Mouse (Mus musculus) hindbrain, embryonic 14.5 days (tissue): ENCODE results near the gene Pih1d1. TPM values are rescaled to one million over a fixed set of nuclear protein-coding genes. Genes with fewer than 3 reads are reported as not detected.
A peak's percentile ranks its signal among the peaks of the same experiment; 100 is the strongest.

Source experiments
- ATAC-seq: fragments of 200-750 bp; cut with Nextera tagmentation; 2 replicates; pipeline ENCODE4 v1.8.0; 2017; ENCODE audit warnings: moderate number of reproducible peaks, mild to moderate bottlenecking, moderate TSS enrichment, moderate library complexity; ENCODE audit not compliant: low FRiP score
- DNase-seq: peaks from one replicate; pipeline ENCODE4 v3.0.0-alpha.2; 2015; ENCODE audit warnings: low spot score
- H3K27ac ChIP-seq: fragments of 300-500 bp; sonication (generic); 2 replicates; pipeline ENCODE4 v1.5.1; 2014; ENCODE audit warnings: mild to moderate bottlenecking, moderate library complexity
- H3K27me3 ChIP-seq: fragments of 300-500 bp; sonication (generic); 2 replicates; pipeline ENCODE4 v1.6.1; 2014; ENCODE audit warnings: mild to moderate bottlenecking, low read length, mixed read lengths; ENCODE audit not compliant: control insufficient read depth, insufficient read depth
- H3K36me3 ChIP-seq: fragments of 300-500 bp; sonication (generic); replicated peaks from 2 replicates; pipeline ENCODE4 v1.6.1; 2014; ENCODE audit not compliant: control insufficient read depth, insufficient read depth
- H3K4me1 ChIP-seq: fragments of 300-500 bp; sonication (generic); replicated peaks from 2 replicates; pipeline ENCODE4 v1.6.1; 2014; ENCODE audit warnings: antibody characterized with exemption, low read length, mixed read lengths; ENCODE audit not compliant: control insufficient read depth, insufficient read depth
- H3K4me2 ChIP-seq: fragments of 300-500 bp; sonication (generic); replicated peaks from 2 replicates; pipeline ENCODE4 v1.6.1; 2014; ENCODE audit warnings: mild to moderate bottlenecking, moderate library complexity
- H3K4me3 ChIP-seq: fragments of 300-500 bp; sonication (generic); replicated peaks from 2 replicates; pipeline ENCODE4 v1.5.1; 2014; ENCODE audit warnings: mild to moderate bottlenecking, low read length
- H3K9ac ChIP-seq: fragments of 300-500 bp; sonication (generic); 2 replicates; pipeline ENCODE4 v1.6.1; 2014
- H3K9me3 ChIP-seq: fragments of 300-500 bp; sonication (generic); 2 replicates; pipeline ENCODE4 v1.6.1; 2016; ENCODE audit warnings: low read length; ENCODE audit not compliant: control insufficient read depth
- WGBS: fragments of 180-500 bp; shearing (Covaris S2); extraction: QIAGEN DNeasy Blood & Tissue Kit; methylation state at CpG from one replicate; pipeline ENCODE4 v1.1.7; 2014; 5-methylcytosine and 5-hydroxymethylcytosine counted together
- microRNA counts: library from miRNA; unstranded; fragments of <30 nt; microRNA quantifications from one replicate; lab custom pipeline; 2016
- microRNA-seq: library from miRNA; unstranded; fragments of <30 nt; microRNA quantifications from one replicate; pipeline ENCODE4, GENCODE M21; 2016
- polyA plus RNA-seq: library from polyadenylated mRNA; unstranded; fragments of >200 nt; fragmentation: Nextera tagmentation; extraction: Ambion mirVana; gene quantifications from 2 replicates; pipeline ENCODE4 v1.2.1, GENCODE M21; 2014

Pih1d1 gene
- polyA plus RNA-seq, 1 experiment from 2014 or later: 93.5 TPM

GRCm38 (mm10) chr7:45198435-45198834 is 44.3 kb downstream of the Pih1d1 start:
- Histone ChIP-seq H3K27me3 (no peaks in the 10 kb centered on the region), H3K4me1 (no peaks in the 10 kb centered on the region), H3K36me3 (no peaks in the 10 kb centered on the region), H3K9ac (peak overlapping the region; percentile 6; the same call in 1 of the 2 replicates), H3K4me3 (no peak overlapping the region), H3K27ac (no peak overlapping the region), H3K9me3 (no peaks in the 10 kb centered on the region), H3K4me2 (no peak overlapping the region)
- 15% methylated on average over 5 of the region's 5 CpGs for WGBS
- DNase-seq (peak; percentile 78), ATAC-seq (peak; percentile 63; the same call in 1 of the 2 replicates)

- DNase-seq (no peak), ATAC-seq (no peak)
- Histone ChIP-seq H3K27me3 (no peaks in the 10 kb centered on the region), H3K36me3 (no peaks in the 10 kb centered on the region), H3K27ac (no peak overlapping the region), H3K4me3 (no peak overlapping the region), H3K9ac (no peak overlapping the region), H3K9me3 (no peaks in the 10 kb centered on the region), H3K4me2 (no peak overlapping the region), H3K4me1 (no peaks in the 10 kb centered on the region)
- 85% methylated on average over 11 of the region's 11 CpGs for WGBS
Measured at GRCm38 (mm10) chr7:45198961-45199360, 44.9 kb downstream of the Pih1d1 start.

- DNase-seq: no peak
- Histone ChIP-seq H3K4me3 (no peak overlapping the region), H3K27me3 (no peaks in the 10 kb centered on the region), H3K4me1 (no peaks in the 10 kb centered on the region), H3K27ac (no peak overlapping the region), H3K9ac (no peak overlapping the region), H3K36me3 (no peaks in the 10 kb centered on the region), H3K4me2 (no peak overlapping the region), H3K9me3 (no peaks in the 10 kb centered on the region)
- no peak for ATAC-seq
- WGBS: 71% methylated on average over 10 of the region's 10 CpGs
Measured at GRCm38 (mm10) chr7:45202654-45203053, 48.6 kb downstream of the Pih1d1 start.

- peak; percentile 97 for DNase-seq
- Histone ChIP-seq H3K4me1 (no peaks in the 10 kb centered on the region), H3K27ac (peak within 1 kb of the TSS; percentile 82), H3K9me3 (no peaks in the 10 kb centered on the region), H3K4me3 (peak within 1 kb of the TSS; percentile 42), H3K4me2 (peak within 1 kb of the TSS; percentile 52), H3K27me3 (no peaks in the 10 kb centered on the region), H3K9ac (peak within 1 kb of the TSS; percentile 62), H3K36me3 (no peaks in the 10 kb centered on the region)
- 10% methylated on average over 44 of the region's 44 CpGs for WGBS
- ATAC-seq: peak; percentile 97
Measured at GRCm38 (mm10) chr7:45204380-45205143, 50.5 kb downstream of the Pih1d1 start, which contains the start of gene Ccdc155. TSS of gene Ccdc155 (minus strand) at chr7:45204892.

GRCm38 (mm10) chr7:45208260-45208659 is 54.2 kb downstream of the Pih1d1 start:
- H3K36me3 ChIP-seq: no peaks in the 10 kb centered on the region
- no peak overlapping the region for H3K9ac ChIP-seq
- H3K4me2 ChIP-seq: no peak overlapping the region
- DNase-seq: no peak
- no peaks in the 10 kb centered on the region for H3K4me1 ChIP-seq
- H3K27me3 ChIP-seq: peaks cover 25% of the 10 kb centered on the region
- no peak overlapping the region for H3K27ac ChIP-seq
- 86% methylated on average over 6 of the region's 6 CpGs for WGBS
- H3K4me3 ChIP-seq: no peak overlapping the region
- ATAC-seq: no peak
- H3K9me3 ChIP-seq: no peaks in the 10 kb centered on the region

MicroRNAs within 50 kb of the gene (microRNA counts, 519-probe panel; counts per million panel counts)
- microRNA mmu-miR-150 (lab: Ali Mortazavi, UCI): 4,447 counts per million, percentile 40 among the panel's probes with 10 or more counts

Small RNA genes lying within 50 kb of the gene (microRNA-seq; reads per million reads assigned to microRNA genes)
- 156 reads per million, percentile 55 among the genes with 10 or more reads in this experiment for gene Mir150
- gene Mir5121: 16.5 reads per million, percentile 34 among the genes with 10 or more reads in this experiment
- not detected for gene Mir7055

Other genes starting within 250 kb of the Pih1d1 start
- gene Ap2a1, start 224.8 kb upstream of the Pih1d1 start, polyA plus RNA-seq: 123 and 135 TPM in 2 replicates
- gene Tsks, start 211.1 kb upstream of the Pih1d1 start, polyA plus RNA-seq: 0.14 and 0.33 TPM in 2 replicates
- 53.3 and 53.8 TPM in 2 replicates for gene Cpt1c, start 179.5 kb upstream of the Pih1d1 start, polyA plus RNA-seq
- gene Prmt1, start 167.7 kb upstream of the Pih1d1 start, polyA plus RNA-seq: 194 and 210 TPM in 2 replicates
- gene Irf3, start 156.7 kb upstream of the Pih1d1 start, polyA plus RNA-seq: 52.1 and 56.9 TPM in 2 replicates
- 9.2 and 12.6 TPM in 2 replicates for gene Bcl2l12, start 155.6 kb upstream of the Pih1d1 start, polyA plus RNA-seq
- 59.7 and 61.9 TPM in 2 replicates for gene Scaf1, start 137.9 kb upstream of the Pih1d1 start, polyA plus RNA-seq
- gene Rras, start 136.3 kb upstream of the Pih1d1 start, polyA plus RNA-seq: 14.2 and 15.2 TPM in 2 replicates
- 16.5 and 16.8 TPM in 2 replicates for gene Prr12, start 101.4 kb upstream of the Pih1d1 start, polyA plus RNA-seq
- 57.9 and 62.1 TPM in 2 replicates for gene Nosip, start 91.9 kb upstream of the Pih1d1 start, polyA plus RNA-seq
- 12.8 and 13.9 TPM in 2 replicates for gene Prrg2, start 91.6 kb upstream of the Pih1d1 start, polyA plus RNA-seq
- 77.7 and 93.3 TPM in 2 replicates for gene Rcn3, start 62.1 kb upstream of the Pih1d1 start, polyA plus RNA-seq
- 37.7 and 40.5 TPM in 2 replicates for gene Fcgrt, start 50.5 kb upstream of the Pih1d1 start, polyA plus RNA-seq
- gene Rps11, start 29.9 kb upstream of the Pih1d1 start, polyA plus RNA-seq: 767 and 952 TPM in 2 replicates
- 725 and 835 TPM in 2 replicates for gene Rpl13a, start 25.5 kb upstream of the Pih1d1 start, polyA plus RNA-seq
- gene Gm45713, start 18.1 kb upstream of the Pih1d1 start, polyA plus RNA-seq: 0.22 TPM in 1 of 2 replicates, not detected in the other
- gene Flt3l, start 17.9 kb upstream of the Pih1d1 start, polyA plus RNA-seq: 1.7 and 1.8 TPM in 2 replicates
- 16.0 and 21.3 TPM in 2 replicates for gene Aldh16a1, start 281 bp downstream of the Pih1d1 start, polyA plus RNA-seq
- gene Slc17a7, start 9.6 kb downstream of the Pih1d1 start, polyA plus RNA-seq: 0.47 and 0.48 TPM in 2 replicates
- gene Gfy, start 25.3 kb downstream of the Pih1d1 start, polyA plus RNA-seq: not detected in 2 replicates
- gene Pth2, start 26.7 kb downstream of the Pih1d1 start, polyA plus RNA-seq: 0.83 TPM in 1 of 2 replicates, not detected in the other
- gene Ccdc155, start 50.6 kb downstream of the Pih1d1 start, polyA plus RNA-seq: 0.50 and 0.57 TPM in 2 replicates
- gene Dkkl1, start 57.8 kb downstream of the Pih1d1 start, polyA plus RNA-seq: 8.7 and 11.3 TPM in 2 replicates
- gene Tead2, start 61.5 kb downstream of the Pih1d1 start, polyA plus RNA-seq: 37.7 and 48.0 TPM in 2 replicates
- 0.94 and 1.2 TPM in 2 replicates for gene Cd37, start 84.8 kb downstream of the Pih1d1 start, polyA plus RNA-seq
- 0.33 and 0.67 TPM in 2 replicates for gene Slc6a16, start 86.8 kb downstream of the Pih1d1 start, polyA plus RNA-seq
- gene Slc6a21, start 123.2 kb downstream of the Pih1d1 start, polyA plus RNA-seq: not detected in 2 replicates
- gene Trpm4, start 179.5 kb downstream of the Pih1d1 start, polyA plus RNA-seq: 7.8 and 9.3 TPM in 2 replicates
- 0.20 and 0.41 TPM in 2 replicates for gene Hrc, start 181.0 kb downstream of the Pih1d1 start, polyA plus RNA-seq
- gene Ppfia3, start 212.7 kb downstream of the Pih1d1 start, polyA plus RNA-seq: 29.8 and 32.3 TPM in 2 replicates
- gene Lin7b, start 216.3 kb downstream of the Pih1d1 start, polyA plus RNA-seq: 34.8 and 37.9 TPM in 2 replicates
- 61.4 and 72.3 TPM in 2 replicates for gene Snrnp70, start 241.4 kb downstream of the Pih1d1 start, polyA plus RNA-seq